Mouse (Mus musculus) bone marrow, adult 2 months (tissue): ENCODE measurements at regions not wholly inside any gene's neighbourhood (a gene's known extent, or its start where the extent isn't known, plus 50 kb on each side); places are given as distances from the start of the nearest gene placed in this dataset.

Experiments used
- CTCF ChIP-seq: fragments of 200-500 bp; IDR thresholded peaks from 2 replicates; pipeline ENCODE4 v1.5.1; 2011; ENCODE audit warnings: low read length, control low read depth; ENCODE audit not compliant: control insufficient read depth, insufficient read depth
- POLR2A ChIP-seq: fragments of 200-500 bp; IDR thresholded peaks from 2 replicates; pipeline ENCODE4 v1.6.1; 2011; ENCODE audit warnings: low read depth, mild to moderate bottlenecking, control low read depth, low read length, borderline replicate concordance; ENCODE audit not compliant: control insufficient read depth

- TF ChIP-seq CTCF = no peak
- no peak for TF ChIP-seq POLR2A
Observed at GRCm38 (mm10) chr13:60544363-60544762, 57.4 kb upstream of the Dapk1 start.
